Mouse (Mus musculus) heart, adult 2 months (tissue): ENCODE data around the gene Secisbp2l. TPM values are rescaled to one million over a fixed set of nuclear protein-coding genes. Genes with fewer than 3 reads are reported as not detected.
A peak's percentile ranks its signal among the peaks of the same experiment; 100 is the strongest.

ENCODE experiments used
- DNase-seq, 2 experiments: peaks; one replicate each; pipeline ENCODE4 v3.0.0; 2021
- H3K27ac ChIP-seq: fragments of 200-600 bp; 2 replicates; pipeline ENCODE4 v1.8.1; 2022
- H3K27me3 ChIP-seq: fragments of 200-500 bp; 2 replicates; pipeline ENCODE4 v1.6.1; 2012; ENCODE audit warnings: mild to moderate bottlenecking, low read length, inconsistent platforms, mixed read lengths; ENCODE audit not compliant: control insufficient read depth, insufficient read depth
- H3K36me3 ChIP-seq: fragments of 200-500 bp; 2 replicates; pipeline ENCODE4 v1.6.1; 2012; ENCODE audit warnings: low read length, inconsistent platforms; ENCODE audit not compliant: control insufficient read depth, insufficient read depth
- H3K4me1 ChIP-seq: fragments of 200-500 bp; 2 replicates; pipeline ENCODE4 v1.6.1; 2011; ENCODE audit warnings: low read length; ENCODE audit not compliant: control insufficient read depth, insufficient read depth
- H3K4me3 ChIP-seq: fragments of 200-600 bp; 2 replicates; pipeline ENCODE4 v1.8.1; 2022
- H3K79me2 ChIP-seq: fragments of 200-500 bp; replicated peaks from 2 replicates; pipeline ENCODE4 v1.6.1; 2012; ENCODE audit warnings: mild to moderate bottlenecking, inconsistent platforms, low read length, moderate library complexity, mixed read lengths; ENCODE audit not compliant: control insufficient read depth, insufficient read depth
- H3K9ac ChIP-seq: fragments of 200-500 bp; 2 replicates; pipeline ENCODE4 v1.6.1; 2012; ENCODE audit warnings: low read depth, mild to moderate bottlenecking, control low read depth, inconsistent platforms, low read length, mixed read lengths
- CTCF ChIP-seq: fragments of 200-600 bp; IDR thresholded peaks from 2 replicates; pipeline ENCODE4 v1.8.1; 2022; ENCODE audit warnings: antibody characterized with exemption, mild to moderate bottlenecking, moderate library complexity
- EP300 ChIP-seq: fragments of 200-500 bp; IDR thresholded peaks from 2 replicates; pipeline ENCODE4 v1.6.1; 2011; ENCODE audit warnings: low read depth, low read length, control low read depth; ENCODE audit not compliant: insufficient read depth
- POLR2A ChIP-seq: fragments of 200-500 bp; IDR thresholded peaks from 2 replicates; pipeline ENCODE4 v1.6.1; 2011; ENCODE audit warnings: mild to moderate bottlenecking, low read depth, low read length, control low read depth; ENCODE audit not compliant: insufficient read depth
- WGBS: fragments of 180-500 bp; shearing (Covaris S2); methylation state at CpG from one replicate; pipeline ENCODE4 v1.1.7; 2018; 5-methylcytosine and 5-hydroxymethylcytosine counted together
- intact Hi-C: fragments of 180-260 bp; cut with DNase I; formaldehyde crosslinking; loops from one replicate; pipeline ENCODE4 v1.15.1; 2025
- long read RNA-seq: library from polyadenylated mRNA; stranded (forward); transcript quantifications from one replicate; pipeline ENCODE4 v2.0.0, GENCODE M21; 2021
- polyA plus RNA-seq: library from polyadenylated mRNA; depleted of rRNA; stranded (reverse); fragments of >200 nt; gene quantifications from 2 replicates; pipeline ENCODE4 v1.2.3, GENCODE M21; 2012; rRNA removed
- total RNA-seq, 2 experiments: library from RNA; stranded (reverse); gene quantifications; 2 replicates each; pipeline ENCODE4 v1.2.3; 2021

Secisbp2l gene
- 10 to 100 TPM; 23.1 to 28.9 TPM for total RNA-seq
- 6.9 and 10.6 TPM in 2 replicates for polyA plus RNA-seq
- long read RNA-seq, partial matches to known transcripts: 2 of 5 reads
- long read RNA-seq, other reads (novel, unspliced or antisense): 3 of 5 reads

- 2% methylated on average over 26 of the region's 28 CpGs for WGBS
- TF ChIP-seq EP300 (peak; percentile 47; the same call in 1 of the 2 replicates), CTCF (no peak), POLR2A (peak; percentile 76)
- Histone ChIP-seq H3K79me2 (peaks cover 6% of the 10 kb centered on the region), H3K36me3 (peaks cover 19% of the 10 kb centered on the region), H3K9ac (peak within 1 kb of the TSS; percentile 90), H3K4me1 (peaks cover 9% of the 10 kb centered on the region), H3K27me3 (no peaks in the 10 kb centered on the region), H3K27ac (peak within 1 kb of the TSS; percentile 90), H3K4me3 (peak within 1 kb of the TSS; percentile 88)
- intact Hi-C loops: loop anchor here (2.0 to 5.0 kb wide), 2 partner anchors 76 to 370 kb away; partner anchors contain the start of genes Cops2, Dtwd1, Fam227b and Galk2
- peak; percentile 97 to 99 for DNase-seq
Measured at GRCm38 (mm10) chr2:125782719-125783109, at the start of gene Secisbp2l. Gene Secisbp2l (minus strand): TSS chr2:125782870.

- no peak overlapping the region for H3K9ac ChIP-seq
- 86% methylated on average over 2 of the region's 2 CpGs for WGBS
- H3K4me3 ChIP-seq: no peak overlapping the region
- H3K79me2 ChIP-seq: no peaks in the 10 kb centered on the region
- H3K27ac ChIP-seq: no peak overlapping the region
- TF ChIP-seq EP300 (no peak), CTCF (no peak), POLR2A (no peak)
- no peaks in the 10 kb centered on the region for H3K4me1 ChIP-seq
- DNase-seq: no peak
- no peaks in the 10 kb centered on the region for H3K27me3 ChIP-seq
- peaks cover 4% of the 10 kb centered on the region; the same call in 1 of the 2 replicates for H3K36me3 ChIP-seq
- intact Hi-C loops: loop anchor here (5.0 kb wide), 2 partner anchors 53 to 68 kb away; no protein-coding TSS in a partner anchor
Measured at GRCm38 (mm10) chr2:125829924-125830323, 47.3 kb upstream of the Secisbp2l start.

- Histone ChIP-seq H3K79me2 (no peaks in the 10 kb centered on the region), H3K4me1 (no peaks in the 10 kb centered on the region), H3K36me3 (peaks cover 2% of the 10 kb centered on the region; the same call in 1 of the 2 replicates), H3K27ac (no peak overlapping the region), H3K27me3 (no peaks in the 10 kb centered on the region), H3K9ac (no peak overlapping the region), H3K4me3 (no peak overlapping the region)
- intact Hi-C loops: no loop called here
- DNase-seq: no peak
- TF ChIP-seq CTCF (no peak), POLR2A (no peak)
- WGBS: 90% methylated on average over 4 of the region's 4 CpGs
Measured at GRCm38 (mm10) chr2:125827898-125828297, 45.2 kb upstream of the Secisbp2l start.

GRCm38 (mm10) chr2:125826201-125826600 is 43.5 kb upstream of the Secisbp2l start:
- H3K4me3 ChIP-seq: no peak overlapping the region
- whole genome bisulfite sequencing: 59% methylated on average over 4 of the region's 4 CpGs
- H3K27ac ChIP-seq: no peak overlapping the region
- H3K27me3 ChIP-seq: no peaks in the 10 kb centered on the region
- no peaks in the 10 kb centered on the region for H3K4me1 ChIP-seq
- H3K79me2 ChIP-seq: no peaks in the 10 kb centered on the region
- TF ChIP-seq POLR2A (no peak), CTCF (no peak), EP300 (no peak)
- H3K36me3 ChIP-seq: no peaks in the 10 kb centered on the region
- no peak for DNase-seq
- H3K9ac ChIP-seq: no peak overlapping the region
- intact Hi-C loops: no loop called here

GRCm38 (mm10) chr2:125820397-125820796 is 37.7 kb upstream of the Secisbp2l start:
- Histone ChIP-seq H3K27me3 (no peaks in the 10 kb centered on the region), H3K9ac (no peak overlapping the region), H3K79me2 (no peaks in the 10 kb centered on the region), H3K4me1 (no peaks in the 10 kb centered on the region), H3K36me3 (no peaks in the 10 kb centered on the region), H3K4me3 (no peak overlapping the region), H3K27ac (no peak overlapping the region)
- TF ChIP-seq EP300 (no peak), POLR2A (no peak)
- DNase-seq: no peak
- intact Hi-C loops: no loop called here
- 91% methylated on average over 4 of the region's 4 CpGs for WGBS

- Histone ChIP-seq H3K4me3 (no peak overlapping the region), H3K36me3 (no peaks in the 10 kb centered on the region), H3K27me3 (no peaks in the 10 kb centered on the region), H3K79me2 (no peaks in the 10 kb centered on the region), H3K9ac (no peak overlapping the region), H3K27ac (no peak overlapping the region), H3K4me1 (no peaks in the 10 kb centered on the region)
- WGBS: 74% methylated on average over 9 of the region's 9 CpGs
- no peak for TF ChIP-seq EP300
- intact Hi-C loops: no loop called here
- DNase-seq: no peak
Measured at GRCm38 (mm10) chr2:125813972-125814595, 31.4 kb upstream of the Secisbp2l start.
